Mouse (Mus musculus) embryonic facial prominence, embryonic 11.5 days (tissue): ENCODE measurements around the gene Lysmd4. TPM values are rescaled to one million over a fixed set of nuclear protein-coding genes. Genes with fewer than 3 reads are reported as not detected.

Experiments used
- ATAC-seq: fragments of 200-750 bp; cut with Nextera tagmentation; replicated peaks from 2 replicates; pipeline ENCODE4 v1.8.0; 2017; ENCODE audit warnings: low read depth; ENCODE audit not compliant: insufficient number of reproducible peaks, low FRiP score, low TSS enrichment
- DNase-seq: peaks from one replicate; pipeline ENCODE4 v3.0.0-alpha.2; 2015; ENCODE audit warnings: low spot score
- H3K27ac ChIP-seq: fragments of 300-500 bp; sonication (generic); replicated peaks from 2 replicates; pipeline ENCODE4 v1.5.1; 2014; ENCODE audit warnings: mild to moderate bottlenecking, low read depth, low read length, control low read depth
- H3K27me3 ChIP-seq: fragments of 300-500 bp; sonication (generic); 2 replicates; pipeline ENCODE4 v1.6.1; 2014; ENCODE audit warnings: mild to moderate bottlenecking, low read length, moderate library complexity, mixed read lengths; ENCODE audit not compliant: control insufficient read depth, insufficient read depth
- H3K36me3 ChIP-seq: fragments of 300-500 bp; sonication (generic); replicated peaks from 2 replicates; pipeline ENCODE4 v1.6.1; 2014; ENCODE audit warnings: low read depth, mild to moderate bottlenecking, low read length, moderate library complexity, mixed read lengths; ENCODE audit not compliant: control insufficient read depth, insufficient read depth
- H3K4me1 ChIP-seq: fragments of 300-500 bp; sonication (generic); 2 replicates; pipeline ENCODE4 v1.6.1; 2014; ENCODE audit warnings: low read length, mixed read lengths; ENCODE audit not compliant: control insufficient read depth, insufficient read depth
- H3K4me2 ChIP-seq: fragments of 300-500 bp; sonication (generic); 2 replicates; pipeline ENCODE4 v1.6.1; 2014; ENCODE audit warnings: low read depth, mild to moderate bottlenecking, control low read depth, low read length, moderate library complexity
- H3K4me3 ChIP-seq: fragments of 300-500 bp; sonication (generic); 2 replicates; pipeline ENCODE4 v1.5.1; 2014; ENCODE audit warnings: low read depth, low read length, control low read depth
- H3K9ac ChIP-seq: fragments of 300-500 bp; sonication (generic); replicated peaks from 2 replicates; pipeline ENCODE4 v1.6.1; 2014; ENCODE audit warnings: mild to moderate bottlenecking, control low read depth, low read length
- H3K9me3 ChIP-seq: fragments of 300-500 bp; sonication (generic); replicated peaks from 2 replicates; pipeline ENCODE4 v1.6.1; 2016; ENCODE audit warnings: mild to moderate bottlenecking, low read length, inconsistent platforms, mixed read lengths; ENCODE audit not compliant: control insufficient read depth
- WGBS: fragments of 180-500 bp; shearing (Covaris S2); extraction: QIAGEN DNeasy Blood & Tissue Kit; methylation state at CpG from one replicate; pipeline ENCODE4 v1.1.7; 2014; 5-methylcytosine and 5-hydroxymethylcytosine counted together
- polyA plus RNA-seq: library from polyadenylated mRNA; unstranded; fragments of >200 nt; fragmentation: Nextera tagmentation; extraction: Ambion mirVana; gene quantifications from 2 replicates; pipeline ENCODE4 v1.2.1, GENCODE M21; 2014

Lysmd4 gene
- polyA plus RNA-seq, 1 experiment from 2014 or later = 11.8 TPM

DNA sequence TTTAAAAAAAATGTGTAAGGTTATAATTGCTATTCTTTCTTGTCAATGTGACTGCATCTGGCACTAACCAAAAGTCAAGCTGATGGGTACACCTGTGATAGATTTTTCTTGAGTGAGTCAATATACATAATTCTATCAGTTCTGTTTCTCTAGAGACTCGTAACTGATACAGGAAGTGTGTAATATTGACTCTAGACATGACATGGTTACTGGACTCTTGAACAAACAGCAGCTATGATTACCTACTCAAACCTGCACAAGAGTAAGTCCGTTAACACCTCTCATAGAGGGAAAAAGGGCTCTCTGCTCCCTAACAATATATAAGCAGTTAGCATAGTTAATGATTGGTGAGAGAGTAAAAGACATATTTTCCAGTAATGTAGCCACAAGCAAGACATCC is 87.8 kb downstream of the Lysmd4 start:
- no peak overlapping the region for H3K4me2 ChIP-seq
- no peaks in the 10 kb centered on the region for H3K9me3 ChIP-seq
- H3K4me1 ChIP-seq = no peaks in the 10 kb centered on the region
- H3K9ac ChIP-seq = no peak overlapping the region
- no peaks in the 10 kb centered on the region for H3K27me3 ChIP-seq
- DNase-seq (no peak), ATAC-seq (no peak)
- WGBS = 73% methylated on average over 2 of the region's 2 CpGs
- no peak overlapping the region for H3K27ac ChIP-seq
- H3K4me3 ChIP-seq = no peak overlapping the region
- no peaks in the 10 kb centered on the region for H3K36me3 ChIP-seq

GRCm38 (mm10) chr7:67313200-67313599 is 90.9 kb downstream of the Lysmd4 start:
- no peaks in the 10 kb centered on the region for H3K9me3 ChIP-seq
- H3K27ac ChIP-seq = no peak overlapping the region
- ATAC-seq = no peak
- H3K4me1 ChIP-seq = no peaks in the 10 kb centered on the region
- 91% methylated on average over 3 of the region's 3 CpGs for WGBS
- no peak overlapping the region for H3K4me3 ChIP-seq
- H3K4me2 ChIP-seq = no peak overlapping the region
- no peaks in the 10 kb centered on the region for H3K36me3 ChIP-seq
- no peaks in the 10 kb centered on the region for H3K27me3 ChIP-seq
- no peak overlapping the region for H3K9ac ChIP-seq
- DNase-seq = no peak

- Histone ChIP-seq H3K27me3 (no peaks in the 10 kb centered on the region), H3K4me1 (no peaks in the 10 kb centered on the region), H3K9me3 (no peaks in the 10 kb centered on the region), H3K4me3 (no peak overlapping the region), H3K27ac (no peak overlapping the region), H3K36me3 (no peaks in the 10 kb centered on the region), H3K9ac (no peak overlapping the region), H3K4me2 (no peak overlapping the region)
- DNase-seq = no peak
- ATAC-seq = no peak
Observed at GRCm38 (mm10) chr7:67318697-67319096, 96.4 kb downstream of the Lysmd4 start.

GRCm38 (mm10) chr7:67320359-67320758 is 98.0 kb downstream of the Lysmd4 start:
- Histone ChIP-seq H3K4me1 (no peaks in the 10 kb centered on the region), H3K36me3 (no peaks in the 10 kb centered on the region), H3K4me2 (no peak overlapping the region), H3K9ac (no peak overlapping the region), H3K9me3 (no peaks in the 10 kb centered on the region), H3K4me3 (no peak overlapping the region), H3K27ac (no peak overlapping the region), H3K27me3 (no peaks in the 10 kb centered on the region)
- ATAC-seq (no peak), DNase-seq (peak; percentile 17)
- WGBS = 65% methylated on average over 1 of the region's 1 CpGs

DNA sequence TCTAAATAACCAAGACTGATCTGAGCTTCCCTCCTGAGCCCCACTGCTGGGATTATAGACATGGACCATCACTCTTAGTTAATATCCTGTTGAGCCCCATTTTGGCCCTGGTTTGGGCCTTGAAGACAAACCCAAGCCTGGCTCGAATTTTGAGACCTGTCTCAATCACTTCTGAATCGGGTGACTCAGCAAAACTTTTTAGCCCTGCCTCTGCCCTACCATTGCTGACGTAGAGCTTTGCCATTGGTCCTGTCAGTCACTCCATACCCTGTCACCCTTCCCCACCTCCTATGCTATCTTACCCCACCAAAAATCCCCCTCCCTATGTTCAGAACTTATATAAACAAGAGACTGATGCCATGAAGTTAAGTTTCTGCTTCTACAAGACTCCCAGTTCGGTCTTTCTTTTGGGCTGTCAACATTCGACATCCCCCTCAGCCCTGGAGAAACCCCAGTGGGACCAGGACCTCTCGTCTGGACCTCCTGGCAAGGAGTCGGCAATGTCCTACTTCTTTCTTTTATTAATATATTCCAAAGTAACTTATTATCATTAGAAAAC is 119.8 kb downstream of the Lysmd4 start:
- no peak overlapping the region for H3K9ac ChIP-seq
- ATAC-seq = no peak
- no peaks in the 10 kb centered on the region for H3K4me1 ChIP-seq
- no peaks in the 10 kb centered on the region for H3K27me3 ChIP-seq
- no peaks in the 10 kb centered on the region for H3K36me3 ChIP-seq
- H3K9me3 ChIP-seq = no peaks in the 10 kb centered on the region
- no peak overlapping the region for H3K4me2 ChIP-seq
- WGBS = 88% methylated on average over 7 of the region's 7 CpGs
- no peak overlapping the region for H3K4me3 ChIP-seq
- H3K27ac ChIP-seq = no peak overlapping the region
- no peak for DNase-seq

- H3K27me3 ChIP-seq = no peaks in the 10 kb centered on the region
- WGBS = 78% methylated on average over 1 of the region's 1 CpGs
- H3K4me2 ChIP-seq = no peak overlapping the region
- H3K9me3 ChIP-seq = no peaks in the 10 kb centered on the region
- H3K27ac ChIP-seq = no peak overlapping the region
- DNase-seq (no peak), ATAC-seq (no peak)
- H3K4me3 ChIP-seq = no peak overlapping the region
- no peaks in the 10 kb centered on the region for H3K4me1 ChIP-seq
- H3K9ac ChIP-seq = no peak overlapping the region
- no peaks in the 10 kb centered on the region for H3K36me3 ChIP-seq
Observed at GRCm38 (mm10) chr7:67344443-67344842, 122.1 kb downstream of the Lysmd4 start.

- ATAC-seq (no peak), DNase-seq (no peak)
- H3K27me3 ChIP-seq = no peaks in the 10 kb centered on the region
- WGBS = 76% methylated on average over 4 of the region's 4 CpGs
- no peaks in the 10 kb centered on the region for H3K36me3 ChIP-seq
- no peaks in the 10 kb centered on the region for H3K9me3 ChIP-seq
- no peak overlapping the region for H3K27ac ChIP-seq
- no peaks in the 10 kb centered on the region for H3K4me1 ChIP-seq
- no peak overlapping the region for H3K4me2 ChIP-seq
- H3K9ac ChIP-seq = no peak overlapping the region
- H3K4me3 ChIP-seq = no peak overlapping the region
Observed at GRCm38 (mm10) chr7:67352989-67353388, 130.6 kb downstream of the Lysmd4 start.

- no peaks in the 10 kb centered on the region for H3K27me3 ChIP-seq
- H3K9ac ChIP-seq = no peak overlapping the region
- ATAC-seq (no peak), DNase-seq (no peak)
- no peaks in the 10 kb centered on the region for H3K9me3 ChIP-seq
- H3K4me3 ChIP-seq = no peak overlapping the region
- H3K36me3 ChIP-seq = no peaks in the 10 kb centered on the region
- no peaks in the 10 kb centered on the region for H3K4me1 ChIP-seq
- no peak overlapping the region for H3K27ac ChIP-seq
- H3K4me2 ChIP-seq = no peak overlapping the region
- WGBS = 87% methylated on average over 6 of the region's 6 CpGs
Observed at GRCm38 (mm10) chr7:67353667-67354066, 131.3 kb downstream of the Lysmd4 start.
